ENCODE assay signal across 11 mouse cellular contexts in genomic region chr4:133969114-133969770, GRCm38 (mm10). TPM values are rescaled to one million over a fixed set of nuclear protein-coding genes. Genes with fewer than 3 reads are reported as not detected.
A peak's percentile ranks its signal among the peaks of the same experiment; 100 is the strongest.
DNase-seq lines count a peak whose midpoint lies in the region; ATAC-seq and TF ChIP-seq lines count a peak whose summit lies in the region.
"Had no signal": no experiment of that assay in that cellular context is flagged by ENCODE, and none has a peak within 500 bp of the region (broad histone marks: within the 10 kb centered on the region; RNA-seq: fewer than 3 reads in every experiment).

No protein-coding gene starts in this region.

- H3K4me3 ChIP-seq in intestine, embryonic 14.5 days (ENCODE audit: low read depth, low read length): no peak overlapping the region
- H3K4me3 ChIP-seq in intestine, postnatal 0 days (ENCODE audit: low read depth, low read length): no peak overlapping the region
- H3K4me3 ChIP-seq in hindbrain, embryonic 12.5 days: 0 out of 2 replicates have a peak overlapping the region, but pooled peaks have one; percentile 79
- 0 out of 2 replicates have a peak overlapping the region, but pooled peaks have one; percentile 58 for H3K4me3 ChIP-seq in midbrain, embryonic 15.5 days

- H3K9me3 ChIP-seq in intestine, embryonic 14.5 days (ENCODE audit: control insufficient read depth, low read length): no peaks in the 10 kb centered on the region
- no peaks in the 10 kb centered on the region for H3K9me3 ChIP-seq in intestine, postnatal 0 days (ENCODE audit: control insufficient read depth)
- no peaks in the 10 kb centered on the region for H3K9me3 ChIP-seq in hindbrain, embryonic 12.5 days (replicated peaks)
- H3K9me3 ChIP-seq in midbrain, embryonic 15.5 days: no peaks in the 10 kb centered on the region

- WGBS in intestine, embryonic 14.5 days: 54% methylated on average over 8 of the region's 8 CpGs
- 43% methylated on average over 8 of the region's 8 CpGs for WGBS in intestine, postnatal 0 days
- 49% methylated on average over 8 of the region's 8 CpGs for WGBS in hindbrain, embryonic 12.5 days
- 45% methylated on average over 8 of the region's 8 CpGs for WGBS in midbrain, embryonic 15.5 days

- peaks cover 24% of the 10 kb centered on the region for H3K4me1 ChIP-seq in intestine, embryonic 14.5 days (replicated peaks; ENCODE audit: control insufficient read depth, insufficient read depth, low read length)
- H3K4me1 ChIP-seq in intestine, postnatal 0 days (replicated peaks; ENCODE audit: control insufficient read depth, insufficient read depth, low read length): no peaks in the 10 kb centered on the region; the same call in 1 of the 2 replicates
- H3K4me1 ChIP-seq in hindbrain, embryonic 12.5 days: peaks cover 45% of the 10 kb centered on the region
- peaks cover 38% of the 10 kb centered on the region for H3K4me1 ChIP-seq in midbrain, embryonic 15.5 days

- peak overlapping the region; percentile 91 for H3K4me2 ChIP-seq in intestine, embryonic 14.5 days (ENCODE audit: low read length)
- H3K4me2 ChIP-seq in intestine, postnatal 0 days (replicated peaks; ENCODE audit: low read depth): no peak overlapping the region
- peak overlapping the region; percentile 87 for H3K4me2 ChIP-seq in hindbrain, embryonic 12.5 days (replicated peaks)
- H3K4me2 ChIP-seq in midbrain, embryonic 15.5 days: peak overlapping the region; percentile 91

- no peak overlapping the region for H3K27ac ChIP-seq in intestine, embryonic 14.5 days (ENCODE audit: low read depth)
- H3K27ac ChIP-seq in intestine, postnatal 0 days (ENCODE audit: low read depth, low read length): no peak overlapping the region
- peak overlapping the region; percentile 100 for H3K27ac ChIP-seq in hindbrain, embryonic 12.5 days
- H3K27ac ChIP-seq in midbrain, embryonic 15.5 days: peak overlapping the region; percentile 99

- peaks cover 40% of the 10 kb centered on the region for H3K36me3 ChIP-seq in intestine, embryonic 14.5 days (ENCODE audit: control insufficient read depth, insufficient read depth, low read length)
- peaks cover 31% of the 10 kb centered on the region for H3K36me3 ChIP-seq in intestine, postnatal 0 days (ENCODE audit: control insufficient read depth, insufficient read depth)
- peaks cover 28% of the 10 kb centered on the region for H3K36me3 ChIP-seq in hindbrain, embryonic 12.5 days
- peaks cover 11% of the 10 kb centered on the region for H3K36me3 ChIP-seq in midbrain, embryonic 15.5 days (replicated peaks)

- no peak for DNase-seq in intestine, embryonic 14.5 days (ENCODE audit: low spot score)
- peak; percentile 13 to 23 for DNase-seq in cerebellum, adult 18-20 months
- DNase-seq in adrenal gland, adult 18-20 months (ENCODE audit: low spot score in 2 of 2): no peak
- DNase-seq in kidney, postnatal 14 days: no peak
- DNase-seq in natural killer cell, adult 2 months (ENCODE audit: low spot score in 2 of 2): no peak

- peak overlapping the region; percentile 98; the same call in 1 of the 2 replicates for H3K9ac ChIP-seq in intestine, embryonic 14.5 days (ENCODE audit: low read length)
- no peak overlapping the region for H3K9ac ChIP-seq in intestine, postnatal 0 days (ENCODE audit: low read depth, low read length)
- peak overlapping the region; percentile 36 for H3K9ac ChIP-seq in hindbrain, embryonic 12.5 days
- peak overlapping the region; percentile 77; the same call in 1 of the 2 replicates for H3K9ac ChIP-seq in midbrain, embryonic 15.5 days

- no peaks in the 10 kb centered on the region for H3K27me3 ChIP-seq in intestine, embryonic 14.5 days (replicated peaks; ENCODE audit: control insufficient read depth, insufficient read depth, low read length)
- no peaks in the 10 kb centered on the region for H3K27me3 ChIP-seq in intestine, postnatal 0 days (replicated peaks; ENCODE audit: control insufficient read depth, insufficient read depth, low read length)
- H3K27me3 ChIP-seq in hindbrain, embryonic 12.5 days: no peaks in the 10 kb centered on the region
- H3K27me3 ChIP-seq in midbrain, embryonic 15.5 days (replicated peaks): no peaks in the 10 kb centered on the region

- ATAC-seq in intestine, embryonic 14.5 days (replicated peaks; ENCODE audit: low FRiP score, low TSS enrichment, low read depth): no peak
- no peak for ATAC-seq in intestine, postnatal 0 days
- no peak for ATAC-seq in hindbrain, embryonic 12.5 days (ENCODE audit: low FRiP score)
- no peak for ATAC-seq in midbrain, embryonic 15.5 days (replicated peaks)

- no peak for TF ChIP-seq CTCF in intestine, postnatal 0 days (IDR thresholded peaks at IDR 0.05; ENCODE audit: low read depth)

RNA-seq across cellular contexts. Expression of gene Hmgn2, which starts 0.8 kb away (rescaled TPM):
- 2,568 and 2,768 TPM in 2 replicates for polyA plus RNA-seq in intestine, embryonic 14.5 days (2014; fragmentation: Nextera tagmentation; extraction: Ambion mirVana)
- 605 and 661 TPM in 2 replicates for polyA plus RNA-seq in intestine, postnatal 0 days (2015; fragmentation: Nextera tagmentation; extraction: Ambion mirVana)
- 2,290 and 2,342 TPM in 2 replicates for polyA plus RNA-seq in hindbrain, embryonic 12.5 days (2016; fragmentation: Nextera tagmentation; extraction: Ambion mirVana)
- 876 and 917 TPM in 2 replicates for polyA plus RNA-seq in midbrain, embryonic 15.5 days (2015; fragmentation: Nextera tagmentation; extraction: Ambion mirVana)
- total RNA-seq in adrenal gland, adult 18-20 months (2021): 100 to 1,000 TPM in 1 of 2 experiments, 10 to 100 TPM in 1; 79.3 to 181 TPM

RNA-seq across cellular contexts. Expression of gene Dhdds, which starts 31.5 kb away (rescaled TPM):
- 43.5 and 46.6 TPM in 2 replicates for polyA plus RNA-seq in intestine, embryonic 14.5 days (2014; fragmentation: Nextera tagmentation; extraction: Ambion mirVana)
- polyA plus RNA-seq in intestine, postnatal 0 days (2015; fragmentation: Nextera tagmentation; extraction: Ambion mirVana): 26.1 TPM in 2 replicates
- polyA plus RNA-seq in hindbrain, embryonic 12.5 days (2016; fragmentation: Nextera tagmentation; extraction: Ambion mirVana): 43.1 and 44.1 TPM in 2 replicates
- polyA plus RNA-seq in midbrain, embryonic 15.5 days (2015; fragmentation: Nextera tagmentation; extraction: Ambion mirVana): 45.9 and 48.2 TPM in 2 replicates
- 10 to 100 TPM; 39.1 to 46.2 TPM for total RNA-seq in adrenal gland, adult 18-20 months (2021)

RNA-seq across cellular contexts. Expression of gene Lin28a, which starts 49.4 kb away (rescaled TPM):
- 0.05 and 0.08 TPM in 2 replicates for polyA plus RNA-seq in intestine, embryonic 14.5 days (2014; fragmentation: Nextera tagmentation; extraction: Ambion mirVana)
- polyA plus RNA-seq in intestine, postnatal 0 days (2015; fragmentation: Nextera tagmentation; extraction: Ambion mirVana): not detected in 2 replicates
- 1.4 TPM in 2 replicates for polyA plus RNA-seq in hindbrain, embryonic 12.5 days (2016; fragmentation: Nextera tagmentation; extraction: Ambion mirVana)
- 0.27 and 0.64 TPM in 2 replicates for polyA plus RNA-seq in midbrain, embryonic 15.5 days (2015; fragmentation: Nextera tagmentation; extraction: Ambion mirVana)
- not detected for total RNA-seq in adrenal gland, adult 18-20 months (2021)
- total RNA-seq: MEL had no signal
- polyA plus RNA-seq: gonadal fat pad, adult 2 months; small intestine, adult 2 months had no signal

Comparison
In these comparisons a context has a peak if more than half of its experiments do, and no peak if none do; other contexts are left out.
1. DNase-seq: peak in cerebellum, adult 18-20 months (2 of 2); none in intestine, embryonic 14.5 days (single experiment), adrenal gland, adult 18-20 months (0 of 2), kidney, postnatal 14 days (single experiment) and natural killer cell, adult 2 months (0 of 2).
2. H3K27ac ChIP-seq: peak in hindbrain, embryonic 12.5 days (single experiment) and midbrain, embryonic 15.5 days (single experiment); none in intestine, embryonic 14.5 days (single experiment) and intestine, postnatal 0 days (single experiment).
3. H3K4me3 ChIP-seq: peak in hindbrain, embryonic 12.5 days (single experiment) and midbrain, embryonic 15.5 days (single experiment); none in intestine, embryonic 14.5 days (single experiment) and intestine, postnatal 0 days (single experiment).